Mouse (Mus musculus): ENCODE data around the gene Gbf1. TPM values are rescaled to one million over a fixed set of nuclear protein-coding genes. Genes with fewer than 3 reads are reported as not detected.

The Gbf1 gene
- total and polyA plus RNA-seq, 3 experiments, result 39.9 to 49.3 (median 40.0) TPM

DNA sequence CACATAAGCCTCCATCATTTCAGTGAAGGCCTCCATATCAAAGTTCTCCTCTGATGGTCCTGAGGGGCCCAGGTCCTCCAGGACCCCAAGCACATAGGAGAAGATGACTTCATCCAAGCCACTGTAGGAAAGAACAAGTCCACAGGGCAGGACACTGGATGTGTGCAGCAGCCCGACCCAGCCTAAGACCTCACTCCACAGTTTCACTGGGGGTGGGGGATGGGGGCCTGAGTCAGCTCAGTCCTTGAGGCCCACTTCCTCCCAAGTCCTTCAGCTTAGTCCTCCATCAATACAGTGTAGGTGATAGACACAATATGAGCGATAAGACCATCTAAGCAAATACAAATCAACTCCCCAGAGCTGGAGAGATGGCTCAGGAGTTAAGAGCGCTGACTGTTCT is 179.6 kb downstream of the Gbf1 start:
- TF ChIP-seq POLR2A (IDR thresholded peaks at IDR 0.05; ENCODE audit: insufficient read depth, low read depth, low read length) (no peak), EP300 (IDR thresholded peaks at IDR 0.05; ENCODE audit: insufficient read depth, low read depth, low read length) (no peak), CTCF (IDR thresholded peaks at IDR 0.05) (no peak)
- Histone ChIP-seq H3K4me3 (no peak overlapping the region), H3K79me2 (replicated peaks; ENCODE audit: control insufficient read depth, insufficient read depth, low read length) (no peaks in the 10 kb centered on the region), H3K4me1 (ENCODE audit: control insufficient read depth, insufficient read depth, low read length) (peaks cover 4% of the 10 kb centered on the region), H3K27me3 (ENCODE audit: control insufficient read depth, insufficient read depth, low read length) (no peaks in the 10 kb centered on the region), H3K36me3 (ENCODE audit: control insufficient read depth, insufficient read depth, low read length) (no peaks in the 10 kb centered on the region), H3K9ac (ENCODE audit: low read depth, low read length) (no peak overlapping the region), H3K27ac (no peak overlapping the region)
- DNase-seq, result no peak
- intact Hi-C loops (cut with DNase I), result no loop called here
- WGBS, result 74% methylated on average over 3 of the region's 3 CpGs

- no peak for DNase-seq
- no peak overlapping the region for H3K9ac ChIP-seq (ENCODE audit: low read depth, low read length)
- H3K79me2 ChIP-seq (replicated peaks; ENCODE audit: control insufficient read depth, insufficient read depth, low read length), result no peaks in the 10 kb centered on the region; the same call in 1 of the 2 replicates
- H3K4me3 ChIP-seq, result no peak overlapping the region
- no peaks in the 10 kb centered on the region for H3K27me3 ChIP-seq (ENCODE audit: control insufficient read depth, insufficient read depth, low read length)
- no peaks in the 10 kb centered on the region for H3K36me3 ChIP-seq (ENCODE audit: control insufficient read depth, insufficient read depth, low read length)
- WGBS, result 76% methylated on average over 7 of the region's 7 CpGs
- TF ChIP-seq EP300 (IDR thresholded peaks at IDR 0.05; ENCODE audit: insufficient read depth, low read depth, low read length) (no peak), CTCF (IDR thresholded peaks at IDR 0.05) (no peak), POLR2A (IDR thresholded peaks at IDR 0.05; ENCODE audit: insufficient read depth, low read depth, low read length) (no peak)
- intact Hi-C loops (cut with DNase I), result no loop called here
- no peak overlapping the region for H3K27ac ChIP-seq
- H3K4me1 ChIP-seq (ENCODE audit: control insufficient read depth, insufficient read depth, low read length), result peaks cover 6% of the 10 kb centered on the region
These were observed 180.5 kb downstream of the Gbf1 start for GRCm38 (mm10) chr19:46332721-46333339.

GRCm38 (mm10) chr19:46333906-46334305 is 181.6 kb downstream of the Gbf1 start:
- Histone ChIP-seq H3K36me3 (ENCODE audit: control insufficient read depth, insufficient read depth, low read length) (no peaks in the 10 kb centered on the region), H3K9ac (ENCODE audit: low read depth, low read length) (no peak overlapping the region), H3K27ac (no peak overlapping the region), H3K4me3 (no peak overlapping the region), H3K4me1 (ENCODE audit: control insufficient read depth, insufficient read depth, low read length) (peaks cover 7% of the 10 kb centered on the region), H3K79me2 (replicated peaks; ENCODE audit: control insufficient read depth, insufficient read depth, low read length) (no peaks in the 10 kb centered on the region; the same call in 1 of the 2 replicates), H3K27me3 (ENCODE audit: control insufficient read depth, insufficient read depth, low read length) (no peaks in the 10 kb centered on the region)
- intact Hi-C loops (cut with DNase I), result no loop called here
- no peak for DNase-seq
- 77% methylated on average over 3 of the region's 3 CpGs for WGBS
- no peak for TF ChIP-seq POLR2A (IDR thresholded peaks at IDR 0.05; ENCODE audit: insufficient read depth, low read depth, low read length)

Other genes starting within 250 kb of the Gbf1 start
- 10 to 100 TPM; 13.9 to 14.6 TPM for gene Armh3, start 154.0 kb upstream of the Gbf1 start, total RNA-seq (2021)
- gene Armh3, start 154.0 kb upstream of the Gbf1 start, polyA plus RNA-seq (2012; rRNA removed), result 14.2 and 21.6 TPM in 2 replicates
- gene Hps6, start 149.0 kb upstream of the Gbf1 start, total RNA-seq (2021), result 1 to 10 TPM; 5.2 to 5.6 TPM
- 3.6 and 4.0 TPM in 2 replicates for gene Hps6, start 149.0 kb upstream of the Gbf1 start, polyA plus RNA-seq (2012; rRNA removed)
- 10 to 100 TPM; 15.0 to 18.3 TPM for gene Pprc1, start 107.6 kb upstream of the Gbf1 start, total RNA-seq (2021)
- 11.7 and 15.4 TPM in 2 replicates for gene Pprc1, start 107.6 kb upstream of the Gbf1 start, polyA plus RNA-seq (2012; rRNA removed)
- gene Ldb1, start 107.3 kb upstream of the Gbf1 start, total RNA-seq (2021), result 10 to 100 TPM; 39.2 to 46.3 TPM
- 94.1 and 96.3 TPM in 2 replicates for gene Ldb1, start 107.3 kb upstream of the Gbf1 start, polyA plus RNA-seq (2012; rRNA removed)
- gene Nolc1, start 76.6 kb upstream of the Gbf1 start, total RNA-seq (2021), result 10 to 100 TPM; 19.1 to 21.1 TPM
- gene Nolc1, start 76.6 kb upstream of the Gbf1 start, polyA plus RNA-seq (2012; rRNA removed), result 6.5 and 7.8 TPM in 2 replicates
- gene Elovl3, start 20.6 kb upstream of the Gbf1 start, total RNA-seq (2021), result under 1 TPM; 0.27 to 0.55 TPM
- gene Elovl3, start 20.6 kb upstream of the Gbf1 start, polyA plus RNA-seq (2012; rRNA removed), result 0.31 and 1.6 TPM in 2 replicates
- gene Pitx3, start 4.2 kb upstream of the Gbf1 start, total RNA-seq (2021), result 1 to 10 TPM; 1.2 to 1.8 TPM
- 0.39 and 0.82 TPM in 2 replicates for gene Pitx3, start 4.2 kb upstream of the Gbf1 start, polyA plus RNA-seq (2012; rRNA removed)
- 10 to 100 TPM; 18.3 to 20.4 TPM for gene Nfkb2, start 151.8 kb downstream of the Gbf1 start, total RNA-seq (2021)
- gene Nfkb2, start 151.8 kb downstream of the Gbf1 start, polyA plus RNA-seq (2012; rRNA removed), result 22.1 and 22.6 TPM in 2 replicates
- gene Psd, start 174.6 kb downstream of the Gbf1 start, total RNA-seq (2021), result under 1 TPM; 0.60 to 0.80 TPM
- 1.4 and 1.6 TPM in 2 replicates for gene Psd, start 174.6 kb downstream of the Gbf1 start, polyA plus RNA-seq (2012; rRNA removed)
- 1 to 10 TPM; 5.3 TPM for gene Fbxl15, start 175.7 kb downstream of the Gbf1 start, total RNA-seq (2021)
- gene Fbxl15, start 175.7 kb downstream of the Gbf1 start, polyA plus RNA-seq (2012; rRNA removed), result 5.3 and 8.0 TPM in 2 replicates
- 10 to 100 TPM; 79.8 to 91.3 TPM for gene Cuedc2, start 186.2 kb downstream of the Gbf1 start, total RNA-seq (2021)
- 58.7 and 73.5 TPM in 2 replicates for gene Cuedc2, start 186.2 kb downstream of the Gbf1 start, polyA plus RNA-seq (2012; rRNA removed)
- 1 to 10 TPM; 2.6 to 3.1 TPM for gene Mfsd13a, start 188.6 kb downstream of the Gbf1 start, total RNA-seq (2021)
- 3.2 and 4.5 TPM in 2 replicates for gene Mfsd13a, start 188.6 kb downstream of the Gbf1 start, polyA plus RNA-seq (2012; rRNA removed)
- under 1 TPM; 0.34 to 0.43 TPM for gene 2310034G01Rik, start 197.8 kb downstream of the Gbf1 start, total RNA-seq (2021)
- gene 2310034G01Rik, start 197.8 kb downstream of the Gbf1 start, polyA plus RNA-seq (2012; rRNA removed), result 0.66 and 0.73 TPM in 2 replicates
- 10 to 100 TPM; 82.1 to 90.5 TPM for gene Actr1a, start 243.2 kb downstream of the Gbf1 start, total RNA-seq (2021)
- gene Actr1a, start 243.2 kb downstream of the Gbf1 start, polyA plus RNA-seq (2012; rRNA removed), result 73.3 and 104 TPM in 2 replicates
- gene Sufu, start 244.4 kb downstream of the Gbf1 start, total RNA-seq (2021), result 10 to 100 TPM; 10.6 to 11.0 TPM
- 8.7 and 9.0 TPM in 2 replicates for gene Sufu, start 244.4 kb downstream of the Gbf1 start, polyA plus RNA-seq (2012; rRNA removed)